Comparison of ENCODE assay signal across 27 mouse cellular contexts in the genomic region with DNA sequence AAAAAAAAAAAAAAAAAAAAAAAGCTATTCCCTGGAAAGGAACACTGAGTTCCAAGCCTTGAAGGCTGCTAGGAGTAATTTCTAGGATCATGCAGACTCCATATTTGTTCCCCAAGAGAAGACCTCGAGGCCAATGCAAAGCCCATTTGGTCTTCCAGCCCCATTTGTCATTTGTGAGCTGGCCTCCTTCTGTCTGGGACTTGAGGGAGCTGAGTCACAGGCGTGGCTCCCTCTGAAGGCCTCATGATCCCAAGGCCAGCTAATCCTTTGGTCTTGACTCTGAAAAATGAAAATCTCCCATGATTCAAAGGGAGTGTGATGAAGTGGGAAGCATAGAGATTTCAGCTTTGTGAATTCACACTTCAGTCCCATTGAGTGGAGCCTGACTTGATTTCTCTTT.
A peak's percentile ranks its signal among the peaks of the same experiment; 100 is the strongest.
DNase-seq lines count a peak whose midpoint lies in the region; ATAC-seq and TF ChIP-seq lines count a peak whose summit lies in the region.
"Had no signal": no experiment of that assay in that cellular context is flagged by ENCODE, and none has a peak within 500 bp of the region (broad histone marks: within the 10 kb centered on the region; RNA-seq: fewer than 3 reads in every experiment).

No protein-coding gene starts in this region.

- H3K27ac ChIP-seq in forebrain, postnatal 0 days (ENCODE audit: low read depth, low read length), result peak overlapping the region; percentile 40; the same call in 1 of the 2 replicates
- no peak overlapping the region for H3K27ac ChIP-seq in forebrain, embryonic 12.5 days
- H3K27ac ChIP-seq: embryonic facial prominence, embryonic 12.5 days; embryonic facial prominence, embryonic 15.5 days; hindbrain, embryonic 10.5 days; hindbrain, embryonic 13.5 days; intestine, embryonic 15.5 days had no signal

- ATAC-seq in forebrain, postnatal 0 days, result no peak
- no peak for ATAC-seq in forebrain, embryonic 12.5 days (ENCODE audit: low FRiP score)
- ATAC-seq: activated CD4-positive, CD25-positive, alpha-beta regulatory T cell, adult 4 months; forebrain, embryonic 15.5 days; hindbrain, embryonic 16.5 days; intestine, embryonic 15.5 days had no signal

- no peaks in the 10 kb centered on the region for H3K27me3 ChIP-seq in forebrain, postnatal 0 days (ENCODE audit: insufficient read depth, low read length)
- H3K27me3 ChIP-seq in forebrain, embryonic 12.5 days, result peaks cover 8% of the 10 kb centered on the region
- H3K27me3 ChIP-seq: embryonic facial prominence, embryonic 15.5 days; forebrain, embryonic 15.5 days; hindbrain, embryonic 13.5 days; intestine, embryonic 15.5 days had no signal

- DNase-seq in adrenal gland, adult (ENCODE audit: inconsistent age in 2 of 2, low spot score in 1 of 2), result peak; percentile 63 to 74
- DNase-seq in adrenal gland, postnatal 25 days, result no peak
- DNase-seq in forebrain, postnatal 0 days, result no peak
- DNase-seq in 3T3-L1 (ENCODE audit: low read depth, low spot score), result peak; percentile 52
- peak; percentile 37 for DNase-seq in adrenal gland, postnatal 10 days
- DNase-seq in T-cell, adult 2 months (ENCODE audit: low spot score), result no peak
- no peak for DNase-seq in right cerebral cortex, postnatal 36 days (ENCODE audit: low spot score in 2 of 2)
- DNase-seq: B cell, adult 2 months; cerebellum, adult 2 months; cerebellum, adult 9-11 months; cerebellum, postnatal 25 days; gastrocnemius, postnatal 10 days; heart, adult 11 months; heart, postnatal 36 days; kidney, adult 11 months; kidney, adult 8-10 months had no signal

- TF ChIP-seq CTCF in forebrain, postnatal 0 days (IDR thresholded peaks at IDR 0.05; ENCODE audit: low read depth), result no peak

- no peak overlapping the region for H3K9ac ChIP-seq in forebrain, postnatal 0 days
- no peak overlapping the region for H3K9ac ChIP-seq in forebrain, embryonic 12.5 days
- H3K9ac ChIP-seq: embryonic facial prominence, embryonic 12.5 days; embryonic facial prominence, embryonic 15.5 days; forebrain, embryonic 15.5 days; hindbrain, embryonic 13.5 days; intestine, embryonic 15.5 days had no signal

- no peak overlapping the region for H3K4me3 ChIP-seq in forebrain, postnatal 0 days (ENCODE audit: low read depth, low read length)
- no peak overlapping the region for H3K4me3 ChIP-seq in forebrain, embryonic 12.5 days (replicated peaks)
- H3K4me3 ChIP-seq: embryonic facial prominence, embryonic 12.5 days; embryonic facial prominence, embryonic 15.5 days; forebrain, embryonic 15.5 days; hindbrain, embryonic 10.5 days; hindbrain, embryonic 13.5 days; intestine, embryonic 15.5 days had no signal

- peaks cover 6% of the 10 kb centered on the region; the same call in 1 of the 2 replicates for H3K4me1 ChIP-seq in forebrain, postnatal 0 days (ENCODE audit: insufficient read depth)
- peaks cover 4% of the 10 kb centered on the region; the same call in 1 of the 2 replicates for H3K4me1 ChIP-seq in forebrain, embryonic 12.5 days

- 0 out of 2 replicates have a peak, but pooled peaks cover 2% of the 10 kb centered on the region for H3K36me3 ChIP-seq in forebrain, postnatal 0 days (ENCODE audit: insufficient read depth)
- H3K36me3 ChIP-seq in forebrain, embryonic 12.5 days (replicated peaks), result no peaks in the 10 kb centered on the region
- H3K36me3 ChIP-seq: embryonic facial prominence, embryonic 12.5 days; embryonic facial prominence, embryonic 15.5 days; forebrain, embryonic 15.5 days; G1E; hindbrain, embryonic 10.5 days; hindbrain, embryonic 13.5 days; intestine, embryonic 15.5 days had no signal

- H3K9me3 ChIP-seq in forebrain, postnatal 0 days (ENCODE audit: low read length), result no peaks in the 10 kb centered on the region
- no peaks in the 10 kb centered on the region for H3K9me3 ChIP-seq in forebrain, embryonic 12.5 days
- H3K9me3 ChIP-seq: embryonic facial prominence, embryonic 12.5 days; embryonic facial prominence, embryonic 15.5 days; forebrain, embryonic 15.5 days; hindbrain, embryonic 10.5 days; hindbrain, embryonic 13.5 days; intestine, embryonic 15.5 days had no signal

- WGBS in forebrain, postnatal 0 days, result 63% methylated on average over 2 of the region's 2 CpGs
- WGBS in forebrain, embryonic 12.5 days, result 56% methylated on average over 2 of the region's 2 CpGs

- H3K4me2 ChIP-seq in forebrain, postnatal 0 days (ENCODE audit: low read depth), result no peak overlapping the region
- no peak overlapping the region for H3K4me2 ChIP-seq in forebrain, embryonic 12.5 days
- H3K4me2 ChIP-seq: embryonic facial prominence, embryonic 12.5 days; embryonic facial prominence, embryonic 15.5 days; forebrain, embryonic 15.5 days; heart, embryonic 11.5 days; hindbrain, embryonic 13.5 days; intestine, embryonic 15.5 days had no signal

Comparison
In these comparisons a context has a peak if more than half of its experiments do, and no peak if none do; other contexts are left out.
1. DNase-seq: peak in adrenal gland, adult (2 of 2), 3T3-L1 (single experiment) and adrenal gland, postnatal 10 days (single experiment); none in adrenal gland, postnatal 25 days (single experiment), forebrain, postnatal 0 days (single experiment), T-cell, adult 2 months (single experiment) and right cerebral cortex, postnatal 36 days (0 of 2).